24 mouse cellular contexts compared by ENCODE assay signal in the genomic region with DNA sequence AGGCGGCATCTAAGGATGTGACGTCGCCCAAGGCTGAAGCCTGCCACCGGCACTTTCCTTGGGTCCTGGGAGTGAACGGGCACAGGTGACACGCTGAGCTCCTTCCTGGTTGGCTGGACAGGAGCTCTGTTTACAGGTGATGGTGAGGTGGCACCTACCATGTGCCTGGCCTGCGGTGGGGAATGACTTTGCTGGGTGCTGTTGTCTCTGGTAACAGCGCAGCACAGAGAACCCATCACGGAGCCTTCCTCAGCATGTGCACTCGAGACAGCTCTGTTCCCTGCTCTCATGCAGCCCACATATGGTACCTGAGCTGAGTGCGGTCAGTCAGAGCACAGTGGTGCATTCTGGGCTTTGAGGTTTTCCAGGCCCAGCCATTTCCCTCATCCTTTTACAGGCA.
DNase-seq lines count a peak whose midpoint lies in the region; ATAC-seq and TF ChIP-seq lines count a peak whose summit lies in the region.
"Had no signal": no experiment of that assay in that cellular context is flagged by ENCODE, and none has a peak within 500 bp of the region (broad histone marks: within the 10 kb centered on the region; RNA-seq: fewer than 3 reads in every experiment).

No protein-coding gene starts in this region.

- H3K4me3 ChIP-seq in forebrain, embryonic 11.5 days (ENCODE audit: low read depth, low read length) = no peak overlapping the region
- no peak overlapping the region for H3K4me3 ChIP-seq in forebrain, embryonic 14.5 days (ENCODE audit: low read depth, low read length)
- H3K4me3 ChIP-seq in heart, embryonic 10.5 days = no peak overlapping the region
- H3K4me3 ChIP-seq in heart, embryonic 12.5 days = no peak overlapping the region
- H3K4me3 ChIP-seq in E14TG2a.4 (replicated peaks; ENCODE audit: low read length) = 0 out of 2 replicates have a peak overlapping the region, but pooled peaks have one; percentile 7
- H3K4me3 ChIP-seq: embryonic facial prominence, embryonic 13.5 days; embryonic facial prominence, embryonic 15.5 days; erythroblast, embryonic 14.5 days; forebrain, embryonic 10.5 days; forebrain, embryonic 13.5 days had no signal

- no peak for ATAC-seq in forebrain, embryonic 11.5 days (replicated peaks; ENCODE audit: low FRiP score)
- no peak for ATAC-seq in forebrain, embryonic 14.5 days
- no peak for ATAC-seq in heart, embryonic 12.5 days (ENCODE audit: insufficient number of reproducible peaks, low FRiP score)
- ATAC-seq: CD4-positive, CD25-positive, alpha-beta regulatory T cell, adult 4 months; forebrain, embryonic 13.5 days; forebrain, embryonic 16.5 days had no signal

- no peak overlapping the region for H3K9ac ChIP-seq in forebrain, embryonic 11.5 days (ENCODE audit: low read length)
- H3K9ac ChIP-seq in forebrain, embryonic 14.5 days (ENCODE audit: low read length) = no peak overlapping the region
- no peak overlapping the region for H3K9ac ChIP-seq in heart, embryonic 12.5 days
- H3K9ac ChIP-seq: embryonic facial prominence, embryonic 13.5 days; embryonic facial prominence, embryonic 15.5 days; forebrain, embryonic 13.5 days had no signal

- no peaks in the 10 kb centered on the region for H3K9me3 ChIP-seq in forebrain, embryonic 11.5 days (ENCODE audit: control insufficient read depth, low read length)
- H3K9me3 ChIP-seq in forebrain, embryonic 14.5 days (replicated peaks; ENCODE audit: control insufficient read depth, low read length) = no peaks in the 10 kb centered on the region
- no peaks in the 10 kb centered on the region for H3K9me3 ChIP-seq in heart, embryonic 10.5 days
- H3K9me3 ChIP-seq in heart, embryonic 12.5 days (replicated peaks) = no peaks in the 10 kb centered on the region
- no peaks in the 10 kb centered on the region for H3K9me3 ChIP-seq in E14TG2a.4 (ENCODE audit: low read length)
- H3K9me3 ChIP-seq: embryonic facial prominence, embryonic 13.5 days; embryonic facial prominence, embryonic 15.5 days; forebrain, embryonic 10.5 days; forebrain, embryonic 13.5 days had no signal

- 90% methylated on average over 11 of the region's 11 CpGs for WGBS in forebrain, embryonic 11.5 days
- 90% methylated on average over 11 of the region's 11 CpGs for WGBS in forebrain, embryonic 14.5 days
- WGBS in heart, embryonic 10.5 days = 85% methylated on average over 11 of the region's 11 CpGs
- 87% methylated on average over 11 of the region's 11 CpGs for WGBS in heart, embryonic 12.5 days

- peak; percentile 32 for DNase-seq in forebrain, embryonic 11.5 days (ENCODE audit: low spot score)
- no peak for DNase-seq in forebrain, embryonic 14.5 days (ENCODE audit: low spot score)
- peak; percentile 71 for DNase-seq in heart, embryonic 10.5 days (ENCODE audit: low spot score)
- DNase-seq: adrenal gland, adult 2 months; adrenal gland, postnatal 10 days; adrenal gland, postnatal 25 days; B cell, adult 2 months; cerebellum, adult 11 months; cerebellum, adult 18-20 months; cerebellum, adult 8-10 months; cerebellum, adult 9-11 months; cerebellum, postnatal 14 days; cerebellum, postnatal 36 days; embryo, embryonic 11 days had no signal

- H3K4me1 ChIP-seq in forebrain, embryonic 11.5 days (replicated peaks; ENCODE audit: control insufficient read depth, insufficient read depth, low read length) = no peaks in the 10 kb centered on the region
- H3K4me1 ChIP-seq in forebrain, embryonic 14.5 days (ENCODE audit: control insufficient read depth, insufficient read depth, low read length) = no peaks in the 10 kb centered on the region
- peaks cover 17% of the 10 kb centered on the region for H3K4me1 ChIP-seq in heart, embryonic 10.5 days
- H3K4me1 ChIP-seq in heart, embryonic 12.5 days (replicated peaks) = peaks cover 9% of the 10 kb centered on the region
- peaks cover 69% of the 10 kb centered on the region for H3K4me1 ChIP-seq in E14TG2a.4 (replicated peaks; ENCODE audit: low read depth, low read length)
- H3K4me1 ChIP-seq: embryonic facial prominence, embryonic 13.5 days had no signal

- H3K36me3 ChIP-seq in forebrain, embryonic 11.5 days (ENCODE audit: control insufficient read depth, insufficient read depth, low read length) = no peaks in the 10 kb centered on the region
- H3K36me3 ChIP-seq in forebrain, embryonic 14.5 days (ENCODE audit: control insufficient read depth, insufficient read depth, low read length) = no peaks in the 10 kb centered on the region
- no peaks in the 10 kb centered on the region for H3K36me3 ChIP-seq in heart, embryonic 10.5 days
- no peaks in the 10 kb centered on the region for H3K36me3 ChIP-seq in heart, embryonic 12.5 days
- H3K36me3 ChIP-seq in E14TG2a.4 (ENCODE audit: insufficient read depth, low read length) = no peaks in the 10 kb centered on the region
- H3K36me3 ChIP-seq: embryonic facial prominence, embryonic 13.5 days; embryonic facial prominence, embryonic 15.5 days; forebrain, embryonic 10.5 days had no signal

- H3K27ac ChIP-seq in forebrain, embryonic 11.5 days (ENCODE audit: low read depth, low read length) = no peak overlapping the region
- no peak overlapping the region for H3K27ac ChIP-seq in forebrain, embryonic 14.5 days (ENCODE audit: low read depth, low read length)
- H3K27ac ChIP-seq in heart, embryonic 10.5 days = peak overlapping the region; percentile 52; the same call in 1 of the 2 replicates
- no peak overlapping the region for H3K27ac ChIP-seq in heart, embryonic 12.5 days (ENCODE audit: poor library complexity, severe bottlenecking)
- H3K27ac ChIP-seq: embryonic facial prominence, embryonic 13.5 days; embryonic facial prominence, embryonic 15.5 days; forebrain, embryonic 10.5 days; forebrain, embryonic 13.5 days had no signal

- TF ChIP-seq CTCF in E14TG2a.4 (conservative IDR thresholded peaks at IDR 0.05; ENCODE audit: low read length) = no peak

- H3K27me3 ChIP-seq in forebrain, embryonic 11.5 days (ENCODE audit: control insufficient read depth, insufficient read depth, low read length) = no peaks in the 10 kb centered on the region
- H3K27me3 ChIP-seq in forebrain, embryonic 14.5 days (replicated peaks; ENCODE audit: control insufficient read depth, insufficient read depth, low read length) = no peaks in the 10 kb centered on the region
- no peaks in the 10 kb centered on the region for H3K27me3 ChIP-seq in heart, embryonic 10.5 days (ENCODE audit: insufficient read depth, poor library complexity, severe bottlenecking)
- no peaks in the 10 kb centered on the region for H3K27me3 ChIP-seq in heart, embryonic 12.5 days (replicated peaks)
- H3K27me3 ChIP-seq in E14TG2a.4 (ENCODE audit: insufficient read depth, low read length) = no peaks in the 10 kb centered on the region
- H3K27me3 ChIP-seq: CH12.LX; embryonic facial prominence, embryonic 13.5 days; embryonic facial prominence, embryonic 15.5 days; forebrain, embryonic 13.5 days had no signal

- H3K4me2 ChIP-seq in forebrain, embryonic 11.5 days (ENCODE audit: low read depth, low read length, severe bottlenecking) = no peak overlapping the region
- H3K4me2 ChIP-seq in forebrain, embryonic 14.5 days (ENCODE audit: low read length) = no peak overlapping the region
- no peak overlapping the region for H3K4me2 ChIP-seq in heart, embryonic 12.5 days
- H3K4me2 ChIP-seq: embryonic facial prominence, embryonic 13.5 days; embryonic facial prominence, embryonic 15.5 days; forebrain, embryonic 13.5 days had no signal
